Mouse (Mus musculus) olfactory bulb, adult 2 months (tissue): ENCODE data around the gene Tsnax. TPM values are rescaled to one million over a fixed set of nuclear protein-coding genes. Genes with fewer than 3 reads are reported as not detected.

Source experiments
- H3K27ac ChIP-seq: fragments of 200-500 bp; 2 replicates; pipeline ENCODE4 v1.5.1; 2012; ENCODE audit warnings: low read depth, low read length; ENCODE audit not compliant: insufficient read depth
- H3K4me1 ChIP-seq: fragments of 200-500 bp; 2 replicates; pipeline ENCODE4 v1.6.1; 2012; ENCODE audit warnings: low read length; ENCODE audit not compliant: control insufficient read depth, insufficient read depth
- H3K4me3 ChIP-seq: fragments of 200-500 bp; 2 replicates; pipeline ENCODE4 v1.5.1; 2012; ENCODE audit warnings: mild to moderate bottlenecking, low read depth, low read length, moderate library complexity; ENCODE audit not compliant: insufficient read depth
- CTCF ChIP-seq: fragments of 200-500 bp; IDR thresholded peaks from 2 replicates; pipeline ENCODE4 v1.5.1; 2012; ENCODE audit warnings: low read depth, mild to moderate bottlenecking, low read length, moderate library complexity; ENCODE audit not compliant: insufficient read depth
- POLR2A ChIP-seq: fragments of 200-500 bp; IDR thresholded peaks from 2 replicates; pipeline ENCODE4 v1.6.1; 2012; ENCODE audit warnings: mild to moderate bottlenecking, low read depth, low read length, moderate library complexity; ENCODE audit not compliant: insufficient read depth
- WGBS: fragments of 180-500 bp; shearing (Covaris S2); methylation state at CpG from one replicate; pipeline ENCODE4 v1.1.7; 2018; 5-methylcytosine and 5-hydroxymethylcytosine counted together
- polyA plus RNA-seq: library from polyadenylated mRNA; stranded (reverse); fragments of >200 nt; gene quantifications from 2 replicates; pipeline ENCODE4 v1.2.4, GENCODE M21; 2012; ENCODE audit warnings: low replicate concordance; ENCODE audit not compliant: missing spikeins, insufficient read depth, insufficient read length

Tsnax gene
- polyA plus RNA-seq, 1 experiment, result not detected

DNA sequence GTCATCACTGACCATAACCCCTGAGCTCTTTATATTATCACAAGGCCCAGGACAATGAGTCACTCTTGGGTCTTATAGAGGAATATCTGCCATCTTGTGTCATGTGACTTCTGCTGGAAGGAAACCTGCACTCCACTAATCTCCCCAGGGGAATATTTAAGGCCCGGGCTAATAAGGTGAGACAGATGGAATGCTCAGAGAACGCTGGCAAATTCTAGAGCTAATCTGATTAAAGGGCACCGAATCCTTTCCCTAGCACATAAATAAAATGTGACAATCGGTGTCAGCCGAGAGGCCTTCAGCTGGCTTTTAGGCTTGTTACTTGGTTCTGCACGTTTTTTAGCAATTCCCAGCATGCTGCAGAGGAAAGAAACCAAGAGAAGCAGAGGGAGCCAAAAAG lies 56.9 kb downstream of the Tsnax start:
- TF ChIP-seq CTCF (no peak), POLR2A (no peak)
- H3K27ac ChIP-seq, result no peak overlapping the region
- peaks cover 7% of the 10 kb centered on the region; the same call in 1 of the 2 replicates for H3K4me1 ChIP-seq
- WGBS, result 82% methylated on average over 6 of the region's 6 CpGs
- H3K4me3 ChIP-seq, result no peak overlapping the region

DNA sequence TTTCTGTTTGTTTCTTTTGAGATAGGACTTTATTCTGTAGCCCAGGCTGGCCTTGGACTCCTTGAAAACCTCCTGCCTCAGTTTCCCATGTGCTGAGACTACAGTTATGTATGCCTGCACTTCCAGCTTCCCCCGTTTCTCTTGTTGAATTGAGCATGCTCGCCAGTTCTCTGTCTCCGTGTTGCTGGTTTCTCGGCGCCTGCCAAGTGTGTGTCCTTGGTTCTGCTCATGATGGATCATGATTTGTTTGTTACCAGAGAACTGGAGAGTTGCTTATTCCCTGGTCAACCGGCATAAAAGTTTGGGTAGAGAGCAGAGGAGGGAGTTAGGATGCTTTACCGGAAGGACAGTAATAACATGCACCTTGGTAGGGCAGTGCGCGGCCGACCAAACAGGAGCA lies 61.3 kb downstream of the Tsnax start:
- Histone ChIP-seq H3K27ac (no peak overlapping the region), H3K4me1 (peaks cover 7% of the 10 kb centered on the region), H3K4me3 (no peak overlapping the region)
- TF ChIP-seq POLR2A, result no peak
- TF ChIP-seq CTCF, result no peak
- WGBS, result 95% methylated on average over 10 of the region's 10 CpGs

DNA sequence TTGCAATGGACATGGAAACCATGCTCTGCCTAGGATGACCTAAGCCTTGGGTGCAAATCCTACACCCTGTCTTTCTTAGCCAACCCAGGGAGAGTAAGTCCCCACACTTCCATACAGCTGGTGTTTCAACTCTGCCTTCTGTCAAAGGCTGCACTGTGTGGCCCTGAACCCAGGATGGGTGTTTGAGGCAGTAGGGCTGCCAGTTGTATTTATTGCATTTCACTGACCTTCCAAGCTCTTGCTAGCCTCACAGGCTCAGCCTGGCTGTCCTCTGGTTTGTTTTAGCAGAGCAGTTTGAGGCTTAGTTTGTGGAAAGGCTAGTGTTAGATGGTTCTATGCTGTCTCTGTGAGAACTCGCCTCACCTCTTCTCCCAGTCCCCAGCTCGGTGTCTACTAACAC lies 61.8 kb downstream of the Tsnax start:
- WGBS, result 88% methylated on average over 2 of the region's 2 CpGs
- TF ChIP-seq CTCF (no peak), POLR2A (no peak)
- no peak overlapping the region for H3K27ac ChIP-seq

DNA sequence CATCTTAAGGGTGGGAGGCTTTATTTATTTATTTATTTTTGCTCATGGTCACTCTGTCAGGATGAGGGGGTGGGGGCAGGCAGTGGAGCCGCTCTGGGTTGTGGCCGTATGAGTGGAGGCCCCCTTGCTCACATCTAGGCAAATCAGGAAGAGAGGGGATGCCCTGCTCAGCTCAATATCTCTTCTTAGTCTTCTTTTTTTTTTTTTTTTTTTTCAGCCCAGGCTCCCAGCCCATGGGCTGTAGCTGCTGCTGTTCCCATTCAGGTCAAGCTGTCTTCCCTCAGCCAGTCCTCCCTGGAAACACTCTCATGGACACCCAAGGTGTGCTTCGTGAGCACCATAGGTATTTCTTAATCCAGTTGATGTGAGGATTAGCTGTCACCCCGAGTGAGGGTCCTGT lies 62.6 kb downstream of the Tsnax start:
- TF ChIP-seq CTCF (no peak), POLR2A (no peak)
- Histone ChIP-seq H3K27ac (no peak overlapping the region), H3K4me1 (peaks cover 7% of the 10 kb centered on the region), H3K4me3 (no peak overlapping the region)
- 89% methylated on average over 4 of the region's 4 CpGs for WGBS

More for the DNA sequence above, 61.8 kb downstream of the Tsnax start:
- Histone ChIP-seq H3K4me3 (no peak overlapping the region), H3K4me1 (peaks cover 7% of the 10 kb centered on the region)

DNA sequence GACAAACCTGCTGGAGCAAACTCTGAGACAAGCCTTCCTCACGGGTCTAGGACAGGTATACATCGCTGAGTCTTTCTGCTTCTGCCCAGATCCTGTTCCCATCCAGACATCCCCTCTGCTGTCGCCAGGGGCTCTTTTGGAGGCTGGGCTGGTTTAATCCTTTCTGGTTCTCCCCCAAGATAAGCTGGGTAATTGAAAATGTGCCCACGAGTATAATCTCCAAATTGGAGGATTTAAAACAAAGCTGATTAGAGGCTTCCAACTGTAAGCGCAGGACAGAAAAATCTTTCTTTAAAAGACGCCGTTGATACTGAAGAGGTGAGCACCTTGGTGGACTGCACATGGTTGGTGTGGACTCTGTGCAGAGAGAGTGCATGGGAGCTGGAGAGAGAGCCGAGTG lies 64.5 kb downstream of the Tsnax start:
- H3K27ac ChIP-seq, result no peak overlapping the region
- WGBS, result 75% methylated on average over 8 of the region's 8 CpGs
- TF ChIP-seq CTCF (no peak), POLR2A (no peak)

DNA sequence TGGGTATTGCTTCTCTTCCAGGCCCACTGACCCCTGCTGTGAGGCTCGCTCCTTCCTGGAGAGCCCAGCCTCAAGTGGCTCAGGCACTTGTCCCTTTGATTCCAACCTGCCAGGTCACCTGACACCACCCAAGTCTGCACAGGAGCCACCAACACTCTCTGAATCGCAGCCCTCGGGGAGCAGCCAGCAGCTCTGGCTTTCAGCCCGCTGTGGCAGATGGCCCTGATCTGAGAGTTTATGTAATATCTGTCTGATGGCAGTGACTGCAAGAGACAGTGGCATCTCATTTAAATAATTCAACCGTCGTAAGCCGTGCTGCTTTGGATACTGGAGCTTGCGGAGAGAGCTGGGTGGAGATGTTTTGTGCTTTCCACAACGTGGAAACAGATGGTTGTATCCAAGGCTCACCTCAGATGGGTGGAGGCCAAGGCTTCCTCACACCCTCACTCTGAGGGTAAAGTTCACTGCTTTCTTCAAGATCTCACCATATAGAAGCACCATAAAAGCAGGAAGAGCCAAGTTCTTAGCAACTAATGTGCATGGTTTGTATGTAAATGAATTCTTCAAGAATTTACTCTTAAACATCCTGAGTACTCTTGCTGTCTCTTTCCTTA lies 66.1 kb downstream of the Tsnax start:
- no peak overlapping the region for H3K4me3 ChIP-seq
- TF ChIP-seq POLR2A (no peak), CTCF (no peak)
- WGBS, result 50% methylated on average over 9 of the region's 9 CpGs
- H3K27ac ChIP-seq, result no peak overlapping the region
- peaks cover 10% of the 10 kb centered on the region for H3K4me1 ChIP-seq

More for the DNA sequence above, 64.5 kb downstream of the Tsnax start:
- Histone ChIP-seq H3K4me3 (no peak overlapping the region), H3K4me1 (peaks cover 7% of the 10 kb centered on the region)

DNA sequence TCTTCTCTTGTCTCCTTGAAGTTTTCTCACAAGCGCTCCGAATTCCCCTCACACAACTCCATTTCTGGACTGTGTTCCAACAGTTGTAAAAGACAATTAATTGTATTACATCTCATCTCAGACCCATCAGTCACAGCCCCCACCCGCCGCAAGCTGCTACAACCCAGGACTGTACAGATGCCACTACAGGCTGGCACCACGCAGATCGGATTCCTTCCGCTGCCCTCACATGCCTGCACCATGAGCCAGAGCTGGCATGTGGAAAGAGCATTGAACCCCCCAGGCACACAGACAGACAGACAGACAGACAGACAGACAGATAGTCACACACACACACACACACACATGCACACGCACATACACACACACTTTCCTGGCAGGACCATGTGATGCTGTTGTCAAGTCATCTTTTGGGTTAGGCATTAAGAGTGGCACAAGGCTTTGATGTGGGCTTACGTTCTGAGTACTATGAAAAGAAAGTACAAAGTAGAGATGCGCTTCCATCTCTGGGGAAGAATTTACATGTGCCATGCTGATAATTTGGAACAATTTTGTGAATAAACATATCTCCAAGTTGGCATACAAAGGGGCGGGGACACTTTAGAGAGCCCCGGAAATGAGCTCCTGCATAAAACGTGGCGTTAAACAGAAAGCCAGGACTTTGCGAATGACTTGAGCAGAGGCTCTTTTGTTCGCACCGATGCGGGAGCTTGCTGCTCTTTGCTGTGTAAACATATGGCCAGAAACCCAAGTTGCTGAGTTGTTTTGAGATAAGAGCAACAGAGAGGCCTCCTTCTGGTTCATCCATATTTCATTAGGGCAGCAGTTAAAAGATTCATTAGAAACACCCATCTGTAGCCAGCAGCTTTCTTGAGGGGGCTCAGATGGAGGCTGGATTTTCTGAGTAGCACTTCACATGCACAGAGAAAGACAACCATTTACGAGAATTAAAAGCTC lies 67.9 kb downstream of the Tsnax start:
- TF ChIP-seq POLR2A (no peak), CTCF (no peak)
- no peak overlapping the region for H3K27ac ChIP-seq
- H3K4me3 ChIP-seq, result no peak overlapping the region
- peaks cover 12% of the 10 kb centered on the region for H3K4me1 ChIP-seq
- WGBS, result 67% methylated on average over 19 of the region's 19 CpGs

DNA sequence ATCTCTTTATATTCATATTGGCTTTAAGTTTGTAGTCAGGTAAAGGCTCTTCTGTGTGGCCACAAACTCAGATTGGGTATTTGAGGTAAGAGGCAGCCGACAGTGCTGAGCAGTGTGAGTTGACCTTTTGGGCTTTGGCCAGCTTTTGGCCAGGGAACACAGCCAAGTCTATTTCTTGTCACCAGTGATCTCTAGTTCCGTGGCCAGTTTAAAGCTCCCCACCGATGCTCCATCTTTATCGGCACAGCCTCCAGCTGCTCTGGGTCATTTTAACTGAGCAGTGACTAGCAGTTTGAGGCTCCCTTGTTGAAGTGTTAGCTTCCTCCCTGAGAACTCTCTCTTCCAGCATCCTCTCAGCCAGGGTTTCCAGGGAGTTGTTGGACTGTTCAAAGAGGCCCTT lies 70.9 kb downstream of the Tsnax start:
- H3K4me3 ChIP-seq, result no peak overlapping the region
- H3K4me1 ChIP-seq, result peaks cover 7% of the 10 kb centered on the region
- TF ChIP-seq CTCF (no peak), POLR2A (no peak)
- WGBS, result 59% methylated on average over 4 of the region's 4 CpGs
- H3K27ac ChIP-seq, result no peak overlapping the region

Other genes starting within 250 kb of the Tsnax start
- gene Trim67, start 219.9 kb upstream of the Tsnax start, polyA plus RNA-seq, result not detected in 2 replicates
- gene Gnpat, start 150.0 kb upstream of the Tsnax start, polyA plus RNA-seq, result 306 TPM in 1 of 2 replicates, not detected in the other
- gene 2810004N23Rik, start 149.9 kb upstream of the Tsnax start, polyA plus RNA-seq, result not detected in 2 replicates
- not detected in 2 replicates for gene Exoc8, start 115.3 kb upstream of the Tsnax start, polyA plus RNA-seq
- gene Sprtn, start 115.1 kb upstream of the Tsnax start, polyA plus RNA-seq, result not detected in 2 replicates
- gene Egln1, start 63.7 kb upstream of the Tsnax start, polyA plus RNA-seq, result 113 TPM in 1 of 2 replicates, not detected in the other
- gene Disc1, start 41.2 kb downstream of the Tsnax start, polyA plus RNA-seq, result not detected in 2 replicates